Mouse (Mus musculus): ENCODE results near the gene Nrp1. TPM values are rescaled to one million over a fixed set of nuclear protein-coding genes. Genes with fewer than 3 reads are reported as not detected.

Gene Nrp1
- polyA plus RNA-seq, 1 experiment from 2014 or later: 117 TPM

- 61% methylated on average over 3 of the region's 3 CpGs for WGBS
- Histone ChIP-seq H3K9me3 (no peaks in the 10 kb centered on the region), H3K4me3 (no peak overlapping the region), H3K27me3 (replicated peaks) (no peaks in the 10 kb centered on the region), H3K4me2 (replicated peaks) (no peak overlapping the region), H3K27ac (no peak overlapping the region), H3K36me3 (no peaks in the 10 kb centered on the region), H3K9ac (no peak overlapping the region), H3K4me1 (0 out of 2 replicates have a peak, but pooled peaks cover 3% of the 10 kb centered on the region)
- no peak for ATAC-seq (ENCODE audit: low FRiP score, low read depth)
Measured at GRCm38 (mm10) chr8:128534442-128534871, 176.1 kb downstream of the Nrp1 start.

DNA sequence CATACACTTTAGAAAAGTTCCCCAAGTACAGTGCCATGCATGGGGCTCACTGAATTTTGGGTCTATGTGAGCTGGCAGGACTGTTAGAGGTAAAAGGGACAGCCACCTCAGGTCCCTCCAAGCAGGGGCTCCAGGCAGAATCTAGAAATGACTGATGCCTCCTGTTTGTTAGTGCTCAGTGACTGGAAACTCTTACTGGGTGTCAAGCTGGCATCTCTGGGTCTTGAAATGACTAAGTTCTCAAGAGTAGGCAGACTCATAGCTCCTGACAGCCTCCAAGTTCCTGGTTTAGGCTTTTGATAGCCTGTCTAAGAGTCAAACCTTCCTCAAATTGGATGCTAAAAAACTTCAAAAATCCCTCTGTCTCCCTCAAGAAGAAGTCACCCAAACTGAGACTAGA is 177.3 kb downstream of the Nrp1 start:
- ATAC-seq (ENCODE audit: low FRiP score, low read depth): no peak
- no peaks in the 10 kb centered on the region for H3K36me3 ChIP-seq
- no peak overlapping the region for H3K9ac ChIP-seq
- H3K4me2 ChIP-seq (replicated peaks): no peak overlapping the region
- H3K27ac ChIP-seq: no peak overlapping the region
- H3K4me3 ChIP-seq: no peak overlapping the region
- H3K9me3 ChIP-seq: no peaks in the 10 kb centered on the region
- no peaks in the 10 kb centered on the region for H3K27me3 ChIP-seq (replicated peaks)
- H3K4me1 ChIP-seq: 0 out of 2 replicates have a peak, but pooled peaks cover 3% of the 10 kb centered on the region

- Histone ChIP-seq H3K36me3 (no peaks in the 10 kb centered on the region), H3K4me2 (replicated peaks) (no peak overlapping the region), H3K4me1 (0 out of 2 replicates have a peak, but pooled peaks cover 9% of the 10 kb centered on the region), H3K9ac (no peak overlapping the region), H3K9me3 (no peaks in the 10 kb centered on the region), H3K4me3 (no peak overlapping the region), H3K27me3 (replicated peaks) (no peaks in the 10 kb centered on the region), H3K27ac (no peak overlapping the region)
- no peak for ATAC-seq (ENCODE audit: low FRiP score, low read depth)
- WGBS: 9% methylated on average over 1 of the region's 1 CpGs
Measured at GRCm38 (mm10) chr8:128538378-128538777, 180.0 kb downstream of the Nrp1 start.

- no peak overlapping the region for H3K4me3 ChIP-seq
- ATAC-seq (ENCODE audit: low FRiP score, low read depth): peak; percentile 61; the same call in 1 of the 2 replicates
- H3K4me2 ChIP-seq (replicated peaks): no peak overlapping the region
- H3K27ac ChIP-seq: no peak overlapping the region
- H3K9ac ChIP-seq: no peak overlapping the region
- H3K9me3 ChIP-seq: no peaks in the 10 kb centered on the region
- H3K36me3 ChIP-seq: no peaks in the 10 kb centered on the region
- H3K27me3 ChIP-seq (replicated peaks): no peaks in the 10 kb centered on the region
- WGBS: 22% methylated on average over 1 of the region's 1 CpGs
- H3K4me1 ChIP-seq: 0 out of 2 replicates have a peak, but pooled peaks cover 6% of the 10 kb centered on the region
Measured at GRCm38 (mm10) chr8:128541355-128542090, 183.1 kb downstream of the Nrp1 start.

- Histone ChIP-seq H3K9ac (no peak overlapping the region), H3K4me3 (no peak overlapping the region), H3K9me3 (no peaks in the 10 kb centered on the region), H3K27me3 (replicated peaks) (no peaks in the 10 kb centered on the region), H3K4me2 (replicated peaks) (no peak overlapping the region), H3K27ac (no peak overlapping the region), H3K4me1 (0 out of 2 replicates have a peak, but pooled peaks cover 6% of the 10 kb centered on the region), H3K36me3 (no peaks in the 10 kb centered on the region)
- WGBS: 89% methylated on average over 2 of the region's 2 CpGs
- ATAC-seq (ENCODE audit: low FRiP score, low read depth): no peak
Measured at GRCm38 (mm10) chr8:128544128-128544846, 185.9 kb downstream of the Nrp1 start.

DNA sequence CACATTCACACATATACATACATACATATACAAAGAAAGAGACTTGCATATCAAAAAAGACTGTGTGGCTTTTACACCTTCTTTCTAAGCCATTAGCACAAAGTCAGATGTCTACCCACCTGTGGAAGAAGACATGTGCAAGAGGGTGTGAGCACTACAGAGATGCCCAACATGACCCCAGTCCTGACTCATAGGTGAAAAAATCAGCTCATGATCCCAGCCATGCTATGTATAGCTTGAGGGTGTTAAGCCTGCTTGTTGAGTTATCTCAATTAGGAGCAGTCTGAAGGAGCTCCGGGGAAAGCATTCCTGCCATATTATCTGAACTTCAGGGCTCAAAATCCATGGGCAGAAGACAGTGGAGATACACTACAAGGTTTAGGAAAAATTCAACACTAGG is 187.9 kb downstream of the Nrp1 start:
- ATAC-seq (ENCODE audit: low FRiP score, low read depth): no peak
- Histone ChIP-seq H3K27ac (no peak overlapping the region), H3K36me3 (no peaks in the 10 kb centered on the region), H3K4me2 (replicated peaks) (no peak overlapping the region), H3K4me1 (0 out of 2 replicates have a peak, but pooled peaks cover 5% of the 10 kb centered on the region), H3K27me3 (replicated peaks) (no peaks in the 10 kb centered on the region), H3K4me3 (no peak overlapping the region), H3K9ac (no peak overlapping the region), H3K9me3 (no peaks in the 10 kb centered on the region)
- WGBS: 96% methylated on average over 1 of the region's 1 CpGs

DNA sequence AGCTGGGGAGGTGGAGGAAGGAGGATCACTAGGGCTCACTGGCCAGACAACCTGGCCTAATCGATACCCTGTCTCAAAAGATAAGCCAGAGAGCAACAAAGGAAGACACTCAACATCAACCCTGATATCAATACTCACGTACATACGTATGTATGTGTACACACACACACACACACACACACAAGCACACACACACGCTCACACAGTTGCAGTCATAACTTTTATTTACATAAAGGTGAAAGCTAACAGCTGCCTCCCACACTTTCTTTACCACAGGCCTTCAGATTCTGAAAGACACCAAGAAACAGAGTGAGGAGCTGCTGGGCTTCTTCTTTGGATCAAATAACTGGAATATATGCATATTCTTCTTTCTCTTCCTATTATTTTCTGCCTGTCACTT is 189.0 kb downstream of the Nrp1 start:
- H3K27me3 ChIP-seq (replicated peaks): no peaks in the 10 kb centered on the region
- H3K4me1 ChIP-seq: no peaks in the 10 kb centered on the region
- no peak overlapping the region for H3K4me3 ChIP-seq
- ATAC-seq (ENCODE audit: low FRiP score, low read depth): no peak
- H3K9me3 ChIP-seq: no peaks in the 10 kb centered on the region
- no peak overlapping the region for H3K27ac ChIP-seq
- WGBS: 87% methylated on average over 4 of the region's 4 CpGs
- H3K36me3 ChIP-seq: no peaks in the 10 kb centered on the region
- no peak overlapping the region for H3K9ac ChIP-seq
- no peak overlapping the region for H3K4me2 ChIP-seq (replicated peaks)

DNA sequence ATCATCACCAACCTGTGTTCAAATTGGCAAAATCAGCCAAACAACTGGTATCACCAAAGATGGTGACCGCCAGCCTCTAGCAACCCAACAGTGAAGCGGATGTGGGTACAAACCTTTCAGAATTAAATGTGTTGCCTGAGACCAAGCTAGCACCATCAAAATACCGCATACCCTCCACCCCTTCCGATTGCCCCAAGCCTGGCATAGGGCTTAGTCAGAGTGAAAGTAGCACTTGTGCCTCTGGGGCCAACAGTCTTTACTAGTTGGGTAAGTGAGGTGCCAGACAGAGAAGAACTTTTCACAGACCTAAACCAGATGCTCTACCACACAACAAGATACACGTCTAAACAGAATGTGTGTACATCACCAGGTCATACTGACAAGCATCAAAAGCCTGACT is 191.3 kb downstream of the Nrp1 start:
- Histone ChIP-seq H3K4me2 (replicated peaks) (no peak overlapping the region), H3K9ac (no peak overlapping the region), H3K9me3 (no peaks in the 10 kb centered on the region), H3K27ac (no peak overlapping the region), H3K36me3 (no peaks in the 10 kb centered on the region), H3K4me1 (no peaks in the 10 kb centered on the region), H3K27me3 (replicated peaks) (no peaks in the 10 kb centered on the region), H3K4me3 (no peak overlapping the region)
- WGBS: 96% methylated on average over 5 of the region's 5 CpGs
- ATAC-seq (ENCODE audit: low FRiP score, low read depth): no peak

GRCm38 (mm10) chr8:128551421-128552139 is 193.2 kb downstream of the Nrp1 start:
- 54% methylated on average over 15 of the region's 15 CpGs for WGBS
- H3K36me3 ChIP-seq: no peaks in the 10 kb centered on the region
- ATAC-seq (ENCODE audit: low FRiP score, low read depth): peak; percentile 13; the same call in 1 of the 2 replicates

More at GRCm38 (mm10) chr8:128551421-128552139, 193.2 kb downstream of the Nrp1 start:
- Histone ChIP-seq H3K27me3 (replicated peaks) (no peaks in the 10 kb centered on the region), H3K9ac (no peak overlapping the region), H3K4me3 (no peak overlapping the region), H3K9me3 (no peaks in the 10 kb centered on the region), H3K27ac (no peak overlapping the region), H3K4me1 (no peaks in the 10 kb centered on the region), H3K4me2 (replicated peaks) (no peak overlapping the region)

MicroRNA genes within 50 kb of the gene (microRNA counts, 519-probe panel; counts per million panel counts)
- 342 counts per million, percentile 67 among the panel's probes with 10 or more counts for microRNA mmu-miR-1903

Small RNA genes within 50 kb of the gene (microRNA-seq; reads per million reads assigned to microRNA genes)
- gene Mir1903: not detected
